ENCODE assay signal across 8 mouse cellular contexts in genomic region chr17:48932406-48932906, GRCm38 (mm10). TPM values are rescaled to one million over a fixed set of nuclear protein-coding genes. Genes with fewer than 3 reads are reported as not detected.
DNase-seq lines count a peak whose midpoint lies in the region; ATAC-seq lines count a peak whose summit lies in the region.

No protein-coding gene starts in this region.

- H3K4me3 ChIP-seq in kidney, embryonic 16.5 days (ENCODE audit: low read length): peak overlapping the region; percentile 61
- peak overlapping the region; percentile 64 for H3K4me3 ChIP-seq in hindbrain, embryonic 10.5 days
- peak overlapping the region; percentile 57 for H3K4me3 ChIP-seq in limb, embryonic 13.5 days

- H3K9me3 ChIP-seq in kidney, embryonic 16.5 days (ENCODE audit: low read length): no peaks in the 10 kb centered on the region
- no peaks in the 10 kb centered on the region for H3K9me3 ChIP-seq in hindbrain, embryonic 10.5 days
- no peaks in the 10 kb centered on the region for H3K9me3 ChIP-seq in limb, embryonic 13.5 days

- H3K36me3 ChIP-seq in kidney, embryonic 16.5 days (ENCODE audit: insufficient read depth, low read length): no peaks in the 10 kb centered on the region
- no peaks in the 10 kb centered on the region for H3K36me3 ChIP-seq in hindbrain, embryonic 10.5 days
- H3K36me3 ChIP-seq in limb, embryonic 13.5 days: no peaks in the 10 kb centered on the region

- WGBS in kidney, embryonic 16.5 days: under 1% methylated on average over 26 of the region's 26 CpGs
- under 1% methylated on average over 26 of the region's 26 CpGs for WGBS in hindbrain, embryonic 10.5 days
- 1% methylated on average over 26 of the region's 26 CpGs for WGBS in limb, embryonic 13.5 days

- DNase-seq in kidney, adult 9 months: no peak
- DNase-seq in embryo, embryonic 9.5 days (ENCODE audit: extremely low spot score): peak; percentile 39
- peak; percentile 37 for DNase-seq in hindbrain, embryonic 10.5 days (ENCODE audit: low spot score)
- peak; percentile 43 for DNase-seq in right cerebral cortex, postnatal 4 days
- no peak for DNase-seq in gastrocnemius, postnatal 14 days
- DNase-seq in spleen, adult 18-20 months: no peak

- H3K9ac ChIP-seq in kidney, embryonic 16.5 days (replicated peaks; ENCODE audit: low read length): peak overlapping the region; percentile 46; the same call in 1 of the 2 replicates
- H3K9ac ChIP-seq in limb, embryonic 13.5 days: peak overlapping the region; percentile 70

- peaks cover 27% of the 10 kb centered on the region for H3K27me3 ChIP-seq in kidney, embryonic 16.5 days (ENCODE audit: insufficient read depth, low read length)
- peaks cover 46% of the 10 kb centered on the region for H3K27me3 ChIP-seq in hindbrain, embryonic 10.5 days (ENCODE audit: insufficient read depth, poor library complexity, severe bottlenecking)
- H3K27me3 ChIP-seq in limb, embryonic 13.5 days: peaks cover 45% of the 10 kb centered on the region

- intact Hi-C loops in gastrocnemius, postnatal 14 days (cut with DNase I; ENCODE audit: low total_unique reads): loop anchor here (5.0 kb wide), 1 partner anchor 245 kb away; no protein-coding TSS in a partner anchor

- ATAC-seq in kidney, embryonic 16.5 days (ENCODE audit: low FRiP score, low TSS enrichment): no peak
- ATAC-seq in limb, embryonic 13.5 days (ENCODE audit: low FRiP score, low read depth): no peak

- H3K4me2 ChIP-seq in kidney, embryonic 16.5 days (replicated peaks; ENCODE audit: low read depth, low read length): peak overlapping the region; percentile 85
- peak overlapping the region; percentile 75 for H3K4me2 ChIP-seq in limb, embryonic 13.5 days (replicated peaks)

- no peak overlapping the region for H3K27ac ChIP-seq in kidney, embryonic 16.5 days (ENCODE audit: low read length)
- H3K27ac ChIP-seq in hindbrain, embryonic 10.5 days: no peak overlapping the region; the same call in 1 of the 2 replicates
- no peak overlapping the region for H3K27ac ChIP-seq in limb, embryonic 13.5 days

- peaks cover 35% of the 10 kb centered on the region for H3K4me1 ChIP-seq in kidney, embryonic 16.5 days (ENCODE audit: insufficient read depth, low read length)
- H3K4me1 ChIP-seq in hindbrain, embryonic 10.5 days (replicated peaks): peaks cover 28% of the 10 kb centered on the region
- H3K4me1 ChIP-seq in limb, embryonic 13.5 days: peaks cover 18% of the 10 kb centered on the region

RNA-seq across cellular contexts. Expression of gene Lrfn2, which starts 0.3 kb away (rescaled TPM):
- polyA plus RNA-seq in kidney, embryonic 16.5 days (2015; fragmentation: Nextera tagmentation; extraction: Ambion mirVana): 0.94 and 1.3 TPM in 2 replicates
- polyA plus RNA-seq in hindbrain, embryonic 10.5 days (2016; fragmentation: Nextera tagmentation; extraction: Ambion mirVana): 0.37 and 0.54 TPM in 2 replicates
- 1.2 and 1.3 TPM in 2 replicates for polyA plus RNA-seq in limb, embryonic 13.5 days (2015; fragmentation: Nextera tagmentation; extraction: Ambion mirVana)
- total RNA-seq in gastrocnemius, postnatal 14 days (2021): under 1 TPM; 0.41 to 0.47 TPM

Comparison
In these comparisons a context has a peak if more than half of its experiments do, and no peak if none do; other contexts are left out.
1. DNase-seq: peak in embryo, embryonic 9.5 days (single experiment), hindbrain, embryonic 10.5 days (single experiment) and right cerebral cortex, postnatal 4 days (single experiment); none in kidney, adult 9 months (single experiment), gastrocnemius, postnatal 14 days (single experiment) and spleen, adult 18-20 months (0 of 2).
2. Peak in every context shown above with its lines, with median percentiles within 50 percentile points of each other: H3K4me3 ChIP-seq.